Mouse (Mus musculus) heart, embryonic 10.5 days (tissue): Measurements from ENCODE around the gene Acot13. TPM values are rescaled to one million over a fixed set of nuclear protein-coding genes. Genes with fewer than 3 reads are reported as not detected.

Experiments used
- DNase-seq: peaks from one replicate; pipeline ENCODE4 v3.0.0-alpha.2; 2017; ENCODE audit warnings: low spot score
- H3K27ac ChIP-seq: fragments of 300-500 bp; sonication (generic); 2 replicates; pipeline ENCODE4 v1.5.1; 2016; ENCODE audit warnings: mild to moderate bottlenecking
- H3K27me3 ChIP-seq: fragments of 300-500 bp; sonication (generic); 2 replicates; pipeline ENCODE4 v1.6.1; 2016; ENCODE audit warnings: mild to moderate bottlenecking; ENCODE audit not compliant: poor library complexity, insufficient read depth, severe bottlenecking
- H3K36me3 ChIP-seq: fragments of 300-500 bp; sonication (generic); 2 replicates; pipeline ENCODE4 v1.6.1; 2016; ENCODE audit warnings: mild to moderate bottlenecking, moderate library complexity
- H3K4me1 ChIP-seq: fragments of 300-500 bp; sonication (generic); 2 replicates; pipeline ENCODE4 v1.6.1; 2016; ENCODE audit warnings: mild to moderate bottlenecking
- H3K4me3 ChIP-seq: fragments of 300-500 bp; sonication (generic); 2 replicates; pipeline ENCODE4 v1.5.1; 2016; ENCODE audit warnings: mild to moderate bottlenecking, moderate library complexity
- H3K9me3 ChIP-seq: fragments of 300-500 bp; sonication (generic); 2 replicates; pipeline ENCODE4 v1.6.1; 2016; ENCODE audit warnings: mild to moderate bottlenecking, moderate library complexity
- WGBS: fragments of 180-500 bp; shearing (Covaris S2); methylation state at CpG from one replicate; pipeline ENCODE4 v1.1.7; 2016; 5-methylcytosine and 5-hydroxymethylcytosine counted together
- polyA plus RNA-seq: library from polyadenylated mRNA; unstranded; fragments of >200 nt; fragmentation: Nextera tagmentation; extraction: Ambion mirVana; gene quantifications from 2 replicates; pipeline ENCODE4 v1.2.1, GENCODE M21; 2016

The Acot13 gene
- polyA plus RNA-seq, 1 experiment from 2014 or later, result 116 TPM

GRCm38 (mm10) chr13:24822663-24823343 is 8.5 kb downstream of the Acot13 start:
- no peaks in the 10 kb centered on the region for H3K27me3 ChIP-seq
- no peak overlapping the region for H3K27ac ChIP-seq
- no peak overlapping the region for H3K4me3 ChIP-seq
- 84% methylated on average over 16 of the region's 16 CpGs for WGBS
- DNase-seq, result no peak
- peaks cover 16% of the 10 kb centered on the region; the same call in 1 of the 2 replicates for H3K4me1 ChIP-seq
- no peaks in the 10 kb centered on the region for H3K9me3 ChIP-seq
- H3K36me3 ChIP-seq, result peaks cover 19% of the 10 kb centered on the region

GRCm38 (mm10) chr13:24819931-24820330 is 11.4 kb downstream of the Acot13 start:
- H3K27ac ChIP-seq, result no peak overlapping the region
- H3K9me3 ChIP-seq, result no peaks in the 10 kb centered on the region
- peaks cover 29% of the 10 kb centered on the region for H3K36me3 ChIP-seq
- H3K27me3 ChIP-seq, result no peaks in the 10 kb centered on the region
- 0 out of 2 replicates have a peak, but pooled peaks cover 6% of the 10 kb centered on the region for H3K4me1 ChIP-seq
- no peak overlapping the region for H3K4me3 ChIP-seq
- DNase-seq, result no peak
- 77% methylated on average over 1 of the region's 1 CpGs for WGBS

GRCm38 (mm10) chr13:24816125-24817092 is 14.9 kb downstream of the Acot13 start:
- 0 out of 2 replicates have a peak overlapping the region, but pooled peaks have one; percentile 12 for H3K27ac ChIP-seq

GRCm38 (mm10) chr13:24814616-24815015 is 16.7 kb downstream of the Acot13 start:
- H3K27ac ChIP-seq, result no peak overlapping the region
- DNase-seq, result no peak
- no peaks in the 10 kb centered on the region for H3K9me3 ChIP-seq
- H3K4me3 ChIP-seq, result no peak overlapping the region
- WGBS, result 88% methylated on average over 1 of the region's 1 CpGs
- H3K36me3 ChIP-seq, result peaks cover 72% of the 10 kb centered on the region
- 0 out of 2 replicates have a peak, but pooled peaks cover 6% of the 10 kb centered on the region for H3K4me1 ChIP-seq
- H3K27me3 ChIP-seq, result no peaks in the 10 kb centered on the region

More at GRCm38 (mm10) chr13:24816125-24817092, 14.9 kb downstream of the Acot13 start:
- H3K27me3 ChIP-seq, result no peaks in the 10 kb centered on the region
- H3K36me3 ChIP-seq, result peaks cover 60% of the 10 kb centered on the region
- H3K4me1 ChIP-seq, result 0 out of 2 replicates have a peak, but pooled peaks cover 6% of the 10 kb centered on the region
- WGBS, result 58% methylated on average over 4 of the region's 4 CpGs
- H3K9me3 ChIP-seq, result no peaks in the 10 kb centered on the region
- no peak overlapping the region for H3K4me3 ChIP-seq
- no peak for DNase-seq

GRCm38 (mm10) chr13:24812521-24812920 is 18.8 kb downstream of the Acot13 start:
- Histone ChIP-seq H3K27ac (no peak overlapping the region), H3K27me3 (no peaks in the 10 kb centered on the region), H3K4me1 (0 out of 2 replicates have a peak, but pooled peaks cover 6% of the 10 kb centered on the region), H3K36me3 (peaks cover 80% of the 10 kb centered on the region), H3K4me3 (no peak overlapping the region), H3K9me3 (no peaks in the 10 kb centered on the region)
- no peak for DNase-seq
- WGBS, result 94% methylated on average over 2 of the region's 2 CpGs

GRCm38 (mm10) chr13:24806079-24806478 is 25.3 kb downstream of the Acot13 start:
- H3K36me3 ChIP-seq, result peaks cover 60% of the 10 kb centered on the region

GRCm38 (mm10) chr13:24803196-24803595 is 28.1 kb downstream of the Acot13 start:
- H3K27me3 ChIP-seq, result no peaks in the 10 kb centered on the region
- H3K9me3 ChIP-seq, result no peaks in the 10 kb centered on the region
- WGBS, result 38% methylated on average over 2 of the region's 2 CpGs
- DNase-seq, result no peak
- H3K27ac ChIP-seq, result no peak overlapping the region
- peaks cover 13% of the 10 kb centered on the region; the same call in 1 of the 2 replicates for H3K4me1 ChIP-seq
- H3K4me3 ChIP-seq, result peak overlapping the region; percentile 100
- H3K36me3 ChIP-seq, result peaks cover 31% of the 10 kb centered on the region

More at GRCm38 (mm10) chr13:24806079-24806478, 25.3 kb downstream of the Acot13 start:
- no peak overlapping the region for H3K27ac ChIP-seq
- no peak overlapping the region for H3K4me3 ChIP-seq
- no peaks in the 10 kb centered on the region for H3K9me3 ChIP-seq
- H3K27me3 ChIP-seq, result no peaks in the 10 kb centered on the region
- no peak for DNase-seq
- H3K4me1 ChIP-seq, result peaks cover 5% of the 10 kb centered on the region; the same call in 1 of the 2 replicates

GRCm38 (mm10) chr13:24802131-24802691 is 29.1 kb downstream of the Acot13 start:
- Histone ChIP-seq H3K27ac (peak overlapping the region; percentile 99), H3K9me3 (no peaks in the 10 kb centered on the region), H3K4me3 (peak overlapping the region; percentile 100), H3K4me1 (peaks cover 13% of the 10 kb centered on the region; the same call in 1 of the 2 replicates), H3K36me3 (peaks cover 21% of the 10 kb centered on the region), H3K27me3 (no peaks in the 10 kb centered on the region)
- WGBS, result under 1% methylated on average over 26 of the region's 26 CpGs
- no peak for DNase-seq

GRCm38 (mm10) chr13:24801308-24801921 is 29.9 kb downstream of the Acot13 start, which contains the start of gene BC005537:
Gene BC005537 (plus strand): TSS chr13:24801657.
- 2% methylated on average over 64 of the region's 74 CpGs for WGBS
- H3K4me3 ChIP-seq, result peak within 1 kb of the TSS; percentile 100
- no peaks in the 10 kb centered on the region for H3K9me3 ChIP-seq
- peaks cover 13% of the 10 kb centered on the region; the same call in 1 of the 2 replicates for H3K4me1 ChIP-seq
- H3K27ac ChIP-seq, result peak within 1 kb of the TSS; percentile 99
- H3K27me3 ChIP-seq, result no peaks in the 10 kb centered on the region
- peaks cover 15% of the 10 kb centered on the region; the same call in 1 of the 2 replicates for H3K36me3 ChIP-seq
- peak; percentile 92 for DNase-seq

GRCm38 (mm10) chr13:24800674-24801307 is 30.5 kb downstream of the Acot13 start:
- Histone ChIP-seq H3K27me3 (no peaks in the 10 kb centered on the region), H3K4me3 (peak overlapping the region; percentile 100), H3K4me1 (peaks cover 13% of the 10 kb centered on the region; the same call in 1 of the 2 replicates), H3K9me3 (no peaks in the 10 kb centered on the region), H3K27ac (peak overlapping the region; percentile 99), H3K36me3 (peaks cover 11% of the 10 kb centered on the region; the same call in 1 of the 2 replicates)
- under 1% methylated on average over 42 of the region's 42 CpGs for WGBS
- DNase-seq, result peak; percentile 99

GRCm38 (mm10) chr13:24799925-24800673 is 31.2 kb downstream of the Acot13 start:
- WGBS, result under 1% methylated on average over 31 of the region's 31 CpGs
- peak; percentile 81 for DNase-seq

More at GRCm38 (mm10) chr13:24799925-24800673, 31.2 kb downstream of the Acot13 start:
- H3K4me1 ChIP-seq, result peaks cover 13% of the 10 kb centered on the region; the same call in 1 of the 2 replicates
- H3K4me3 ChIP-seq, result peak overlapping the region; percentile 100
- H3K27me3 ChIP-seq, result no peaks in the 10 kb centered on the region
- no peaks in the 10 kb centered on the region for H3K9me3 ChIP-seq
- peak overlapping the region; percentile 99 for H3K27ac ChIP-seq
- 0 out of 2 replicates have a peak, but pooled peaks cover 4% of the 10 kb centered on the region for H3K36me3 ChIP-seq
